Mouse (Mus musculus): ENCODE measurements at regions not wholly inside any gene's neighbourhood (a gene's known extent, or its start where the extent isn't known, plus 50 kb on each side); places are given as distances from the start of the nearest gene placed in this dataset.

- peak; percentile 10 for DNase-seq (ENCODE audit: low spot score)
These were observed 611.3 kb upstream of the 4931408C20Rik start for GRCm38 (mm10) chr1:27298586-27298985.

- no peak for DNase-seq (ENCODE audit: low spot score)
These were observed 577.7 kb upstream of the 4931408C20Rik start for GRCm38 (mm10) chr1:27264923-27265322.

- DNase-seq (ENCODE audit: low spot score) = no peak
These were observed 573.9 kb upstream of the 4931408C20Rik start for GRCm38 (mm10) chr1:27261159-27261558.

All from layer of hippocampus, adult 9-10 months (tissue).